8 mouse cellular contexts compared by ENCODE assay signal in the genomic region with DNA sequence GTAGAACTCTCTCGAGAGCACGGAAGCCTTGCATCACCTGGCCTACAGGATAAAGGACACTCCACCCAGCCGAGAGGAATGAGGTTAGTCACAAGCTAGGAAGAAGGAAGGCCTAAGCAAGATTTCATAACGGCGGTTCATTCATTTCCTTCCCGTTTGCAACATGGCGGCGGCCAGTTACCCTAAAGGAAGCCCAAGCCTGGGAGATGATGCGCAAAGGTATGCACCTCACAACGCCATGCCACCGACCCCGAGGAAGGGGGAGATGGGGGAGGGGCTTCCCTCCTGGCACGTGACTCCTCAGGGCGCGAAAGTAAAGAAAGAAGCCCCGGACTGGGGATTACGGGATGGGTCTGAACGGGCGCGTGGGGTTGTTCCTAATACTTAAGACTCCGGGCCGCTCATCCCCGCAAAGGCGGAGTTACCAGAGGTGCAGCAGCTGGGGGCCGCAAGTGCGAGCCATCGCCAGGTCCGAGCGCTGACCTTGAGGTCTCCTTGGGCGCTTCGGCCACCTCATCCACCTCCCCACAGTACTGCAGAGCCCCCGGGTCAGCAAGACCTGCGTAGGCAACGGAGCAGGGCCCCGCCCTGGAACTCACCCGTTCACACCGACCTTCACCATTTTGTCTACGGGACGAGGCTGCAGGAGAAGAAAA. TPM values are rescaled to one million over a fixed set of nuclear protein-coding genes. Genes with fewer than 3 reads are reported as not detected.
DNase-seq lines count a peak whose midpoint lies in the region; ATAC-seq lines count a peak whose summit lies in the region.

No protein-coding gene starts in this region.

- H3K27me3 ChIP-seq in hindbrain, embryonic 16.5 days (replicated peaks; ENCODE audit: control insufficient read depth, insufficient read depth, low read length): no peaks in the 10 kb centered on the region
- H3K27me3 ChIP-seq in limb, embryonic 13.5 days: no peaks in the 10 kb centered on the region
- H3K27me3 ChIP-seq in midbrain, embryonic 13.5 days: no peaks in the 10 kb centered on the region
- H3K27me3 ChIP-seq in stomach, embryonic 16.5 days (ENCODE audit: control insufficient read depth, insufficient read depth, low read length): no peaks in the 10 kb centered on the region

- H3K36me3 ChIP-seq in hindbrain, embryonic 16.5 days (ENCODE audit: control insufficient read depth, insufficient read depth, low read length): peaks cover 7% of the 10 kb centered on the region
- peaks cover 63% of the 10 kb centered on the region for H3K36me3 ChIP-seq in limb, embryonic 13.5 days
- H3K36me3 ChIP-seq in midbrain, embryonic 13.5 days: peaks cover 65% of the 10 kb centered on the region
- H3K36me3 ChIP-seq in stomach, embryonic 16.5 days (ENCODE audit: control insufficient read depth, insufficient read depth, low read length): peaks cover 4% of the 10 kb centered on the region; the same call in 1 of the 2 replicates

- peak overlapping the region; percentile 92 for H3K9ac ChIP-seq in hindbrain, embryonic 16.5 days (ENCODE audit: low read depth, low read length)
- peak overlapping the region; percentile 98 for H3K9ac ChIP-seq in limb, embryonic 13.5 days
- peak overlapping the region; percentile 98 for H3K9ac ChIP-seq in midbrain, embryonic 13.5 days (replicated peaks)
- peak overlapping the region; percentile 96 for H3K9ac ChIP-seq in stomach, embryonic 16.5 days (ENCODE audit: low read length)

- peak overlapping the region; percentile 96 for H3K4me3 ChIP-seq in hindbrain, embryonic 16.5 days (ENCODE audit: low read length)
- H3K4me3 ChIP-seq in limb, embryonic 13.5 days: peak overlapping the region; percentile 97
- peak overlapping the region; percentile 98 for H3K4me3 ChIP-seq in midbrain, embryonic 13.5 days (replicated peaks)
- peak overlapping the region; percentile 97 for H3K4me3 ChIP-seq in stomach, embryonic 16.5 days (replicated peaks; ENCODE audit: low read length)

- under 1% methylated on average over 37 of the region's 39 CpGs for WGBS in hindbrain, embryonic 16.5 days
- under 1% methylated on average over 39 of the region's 39 CpGs for WGBS in limb, embryonic 13.5 days
- 0% methylated on average over 39 of the region's 39 CpGs for WGBS in midbrain, embryonic 13.5 days
- WGBS in stomach, embryonic 16.5 days: under 1% methylated on average over 39 of the region's 39 CpGs

- DNase-seq in layer of hippocampus, adult 11-12 months (ENCODE audit: low spot score): peak; percentile 66
- no peak for DNase-seq in layer of hippocampus, adult 8-10 months (ENCODE audit: low spot score in 2 of 2)
- DNase-seq in cerebellum, adult 8-10 months: peak; percentile 67
- DNase-seq in forelimb bud, embryonic 11.5 days (ENCODE audit: low read depth, low spot score): peak; percentile 88

- H3K9me3 ChIP-seq in hindbrain, embryonic 16.5 days (ENCODE audit: control insufficient read depth, low read length): no peaks in the 10 kb centered on the region
- H3K9me3 ChIP-seq in limb, embryonic 13.5 days: no peaks in the 10 kb centered on the region
- H3K9me3 ChIP-seq in midbrain, embryonic 13.5 days: no peaks in the 10 kb centered on the region
- no peaks in the 10 kb centered on the region for H3K9me3 ChIP-seq in stomach, embryonic 16.5 days (replicated peaks; ENCODE audit: control insufficient read depth, low read length)

- H3K27ac ChIP-seq in hindbrain, embryonic 16.5 days (ENCODE audit: low read depth, low read length): peak overlapping the region; percentile 94
- H3K27ac ChIP-seq in limb, embryonic 13.5 days: peak overlapping the region; percentile 95
- H3K27ac ChIP-seq in midbrain, embryonic 13.5 days: peak overlapping the region; percentile 94
- peak overlapping the region; percentile 94 for H3K27ac ChIP-seq in stomach, embryonic 16.5 days (ENCODE audit: low read length)

- peak overlapping the region; percentile 90 for H3K4me2 ChIP-seq in hindbrain, embryonic 16.5 days (ENCODE audit: low read length)
- peak overlapping the region; percentile 84 for H3K4me2 ChIP-seq in limb, embryonic 13.5 days (replicated peaks)
- peak overlapping the region; percentile 96 for H3K4me2 ChIP-seq in midbrain, embryonic 13.5 days (replicated peaks)
- peak overlapping the region; percentile 80 for H3K4me2 ChIP-seq in stomach, embryonic 16.5 days (ENCODE audit: low read depth, low read length)

- ATAC-seq in hindbrain, embryonic 16.5 days: peak; percentile 32
- peak; percentile 2; the same call in 1 of the 2 replicates for ATAC-seq in limb, embryonic 13.5 days (ENCODE audit: low FRiP score, low read depth)
- peak; percentile 47 for ATAC-seq in midbrain, embryonic 13.5 days
- ATAC-seq in stomach, embryonic 16.5 days (ENCODE audit: insufficient read depth, low FRiP score): peak; percentile 0; the same call in 1 of the 2 replicates

- peaks cover 29% of the 10 kb centered on the region for H3K4me1 ChIP-seq in hindbrain, embryonic 16.5 days (ENCODE audit: control insufficient read depth, insufficient read depth, low read depth, low read length)
- H3K4me1 ChIP-seq in limb, embryonic 13.5 days: peaks cover 56% of the 10 kb centered on the region
- peaks cover 57% of the 10 kb centered on the region for H3K4me1 ChIP-seq in midbrain, embryonic 13.5 days (replicated peaks)
- peaks cover 42% of the 10 kb centered on the region for H3K4me1 ChIP-seq in stomach, embryonic 16.5 days (ENCODE audit: control insufficient read depth, insufficient read depth, low read length)

RNA-seq across cellular contexts. Expression of a gene that starts 1.5 kb away (rescaled TPM):
- total RNA-seq in layer of hippocampus, adult 8-10 months (2022): 1,000 to 10,000 TPM; 2,500 to 2,996 (median 2,728) TPM
- polyA plus RNA-seq in hindbrain, embryonic 16.5 days (2015; fragmentation: Nextera tagmentation; extraction: Ambion mirVana): 1,587 and 1,624 TPM in 2 replicates
- 1,893 and 1,983 TPM in 2 replicates for polyA plus RNA-seq in limb, embryonic 13.5 days (2015; fragmentation: Nextera tagmentation; extraction: Ambion mirVana)
- 1,484 and 1,546 TPM in 2 replicates for polyA plus RNA-seq in midbrain, embryonic 13.5 days (2015; fragmentation: Nextera tagmentation; extraction: Ambion mirVana)
- polyA plus RNA-seq in stomach, embryonic 16.5 days (2015; fragmentation: Nextera tagmentation; extraction: Ambion mirVana): 1,523 and 1,787 TPM in 2 replicates

RNA-seq across cellular contexts. Expression of a gene that starts 19.8 kb away (rescaled TPM):
- total RNA-seq in layer of hippocampus, adult 8-10 months (2022): 10 to 100 TPM; 67.2 to 78.4 (median 74.4) TPM
- polyA plus RNA-seq in hindbrain, embryonic 16.5 days (2015; fragmentation: Nextera tagmentation; extraction: Ambion mirVana): 20.3 and 21.9 TPM in 2 replicates
- 31.5 and 33.1 TPM in 2 replicates for polyA plus RNA-seq in limb, embryonic 13.5 days (2015; fragmentation: Nextera tagmentation; extraction: Ambion mirVana)
- polyA plus RNA-seq in midbrain, embryonic 13.5 days (2015; fragmentation: Nextera tagmentation; extraction: Ambion mirVana): 14.9 and 19.3 TPM in 2 replicates
- 6.0 and 8.8 TPM in 2 replicates for polyA plus RNA-seq in stomach, embryonic 16.5 days (2015; fragmentation: Nextera tagmentation; extraction: Ambion mirVana)

RNA-seq across cellular contexts. Expression of a gene that starts 26.7 kb away (rescaled TPM):
- total RNA-seq in layer of hippocampus, adult 8-10 months (2022): 10 to 100 TPM; 21.7 to 33.4 (median 23.7) TPM
- 37.7 and 50.2 TPM in 2 replicates for polyA plus RNA-seq in hindbrain, embryonic 16.5 days (2015; fragmentation: Nextera tagmentation; extraction: Ambion mirVana)
- 146 and 148 TPM in 2 replicates for polyA plus RNA-seq in limb, embryonic 13.5 days (2015; fragmentation: Nextera tagmentation; extraction: Ambion mirVana)
- 101 and 103 TPM in 2 replicates for polyA plus RNA-seq in midbrain, embryonic 13.5 days (2015; fragmentation: Nextera tagmentation; extraction: Ambion mirVana)
- polyA plus RNA-seq in stomach, embryonic 16.5 days (2015; fragmentation: Nextera tagmentation; extraction: Ambion mirVana): 90.3 and 102 TPM in 2 replicates

RNA-seq across cellular contexts. Expression of a gene that starts 26.8 kb away (rescaled TPM):
- 10 to 100 TPM; 63.7 to 67.8 (median 64.6) TPM for total RNA-seq in layer of hippocampus, adult 8-10 months (2022)
- polyA plus RNA-seq in hindbrain, embryonic 16.5 days (2015; fragmentation: Nextera tagmentation; extraction: Ambion mirVana): 140 and 154 TPM in 2 replicates
- polyA plus RNA-seq in limb, embryonic 13.5 days (2015; fragmentation: Nextera tagmentation; extraction: Ambion mirVana): 212 and 213 TPM in 2 replicates
- 163 and 165 TPM in 2 replicates for polyA plus RNA-seq in midbrain, embryonic 13.5 days (2015; fragmentation: Nextera tagmentation; extraction: Ambion mirVana)
- 212 and 232 TPM in 2 replicates for polyA plus RNA-seq in stomach, embryonic 16.5 days (2015; fragmentation: Nextera tagmentation; extraction: Ambion mirVana)

RNA-seq across cellular contexts. Expression of a gene that starts 33.1 kb away (rescaled TPM):
- 10 to 100 TPM; 33.0 to 33.9 (median 33.5) TPM for total RNA-seq in layer of hippocampus, adult 8-10 months (2022)
- 48.6 and 50.7 TPM in 2 replicates for polyA plus RNA-seq in hindbrain, embryonic 16.5 days (2015; fragmentation: Nextera tagmentation; extraction: Ambion mirVana)
- polyA plus RNA-seq in limb, embryonic 13.5 days (2015; fragmentation: Nextera tagmentation; extraction: Ambion mirVana): 65.6 and 67.1 TPM in 2 replicates
- polyA plus RNA-seq in midbrain, embryonic 13.5 days (2015; fragmentation: Nextera tagmentation; extraction: Ambion mirVana): 43.2 and 45.9 TPM in 2 replicates
- polyA plus RNA-seq in stomach, embryonic 16.5 days (2015; fragmentation: Nextera tagmentation; extraction: Ambion mirVana): 56.6 and 57.9 TPM in 2 replicates

Comparison
In these comparisons a context has a peak if more than half of its experiments do, and no peak if none do; other contexts are left out.
1. DNase-seq: peak in layer of hippocampus, adult 11-12 months (single experiment), cerebellum, adult 8-10 months (single experiment) and forelimb bud, embryonic 11.5 days (single experiment); none in layer of hippocampus, adult 8-10 months (0 of 2).
2. Peak in every context shown above with its lines, with median percentiles within 50 percentile points of each other: ATAC-seq, H3K27ac ChIP-seq, H3K4me2 ChIP-seq, H3K4me3 ChIP-seq and H3K9ac ChIP-seq.